Mouse (Mus musculus) small intestine, adult 2 months (tissue): ENCODE results near the gene Hcn4. TPM values are rescaled to one million over a fixed set of nuclear protein-coding genes. Genes with fewer than 3 reads are reported as not detected.

Source experiments
- H3K27ac ChIP-seq: fragments of 200-500 bp; 2 replicates; pipeline ENCODE4 v1.5.1; 2012; ENCODE audit warnings: low read depth, low read length, control low read depth, inconsistent platforms; ENCODE audit not compliant: insufficient read depth
- H3K27me3 ChIP-seq: fragments of 200-500 bp; 2 replicates; pipeline ENCODE4 v1.6.1; 2012; ENCODE audit warnings: mild to moderate bottlenecking, moderate library complexity, low read length, inconsistent platforms; ENCODE audit not compliant: control insufficient read depth, insufficient read depth
- H3K36me3 ChIP-seq: fragments of 200-500 bp; 2 replicates; pipeline ENCODE4 v1.6.1; 2012; ENCODE audit warnings: mild to moderate bottlenecking, low read length, control low read depth, inconsistent platforms; ENCODE audit not compliant: control insufficient read depth, insufficient read depth
- H3K4me1 ChIP-seq: fragments of 200-500 bp; 2 replicates; pipeline ENCODE4 v1.6.1; 2012; ENCODE audit warnings: low read length, inconsistent platforms, mixed read lengths; ENCODE audit not compliant: control insufficient read depth, insufficient read depth, insufficient read length
- H3K4me3 ChIP-seq: fragments of 200-500 bp; 2 replicates; pipeline ENCODE4 v1.5.1; 2012; ENCODE audit warnings: low read depth, mild to moderate bottlenecking, control low read depth, inconsistent platforms, low read length, moderate library complexity
- CTCF ChIP-seq: fragments of 200-500 bp; IDR thresholded peaks from 2 replicates; pipeline ENCODE4 v1.5.1; 2012; ENCODE audit warnings: low read depth, mild to moderate bottlenecking, control low read depth, inconsistent platforms, low read length, moderate library complexity, mixed read lengths; ENCODE audit not compliant: insufficient replicate concordance, insufficient read length; ENCODE audit errors: extremely low read depth
- POLR2A ChIP-seq: fragments of 200-500 bp; IDR thresholded peaks from 2 replicates; pipeline ENCODE4 v1.6.1; 2012; ENCODE audit warnings: low read depth, mild to moderate bottlenecking, control low read depth, inconsistent platforms, low read length, moderate library complexity
- WGBS: fragments of 180-500 bp; shearing (Covaris S2); methylation state at CpG from one replicate; pipeline ENCODE4 v1.1.7; 2018; 5-methylcytosine and 5-hydroxymethylcytosine counted together
- polyA plus RNA-seq: library from polyadenylated mRNA; depleted of rRNA; stranded (reverse); fragments of >200 nt; gene quantifications from 2 replicates; pipeline ENCODE4 v1.2.3, GENCODE M21; 2012

The Hcn4 gene
- polyA plus RNA-seq, 1 experiment, result 1.2 TPM

DNA sequence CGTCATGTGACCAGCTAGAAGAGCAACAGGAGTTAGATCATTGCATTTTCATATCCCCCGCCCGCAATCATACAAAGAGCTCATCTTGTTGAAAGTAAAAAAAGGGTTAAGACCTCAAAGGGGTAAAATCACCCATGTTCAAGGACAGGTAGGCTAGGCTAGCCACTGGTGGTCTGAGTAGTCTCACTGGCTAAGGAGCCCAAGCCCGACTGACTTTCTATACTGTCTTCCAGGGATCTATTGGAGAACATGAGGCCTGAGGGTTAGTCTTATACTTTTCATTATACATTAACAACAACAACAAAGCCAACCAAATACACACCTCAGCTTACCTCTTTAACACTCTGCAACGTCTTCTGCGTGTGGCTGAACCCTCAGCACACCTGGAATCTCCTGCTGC is 52.2 kb downstream of the Hcn4 start:
- H3K4me3 ChIP-seq, result no peak overlapping the region
- TF ChIP-seq CTCF (no peak), POLR2A (no peak)
- no peak overlapping the region for H3K27ac ChIP-seq
- H3K27me3 ChIP-seq, result no peaks in the 10 kb centered on the region
- H3K4me1 ChIP-seq, result no peaks in the 10 kb centered on the region
- peaks cover 29% of the 10 kb centered on the region for H3K36me3 ChIP-seq
- WGBS, result 91% methylated on average over 6 of the region's 6 CpGs

DNA sequence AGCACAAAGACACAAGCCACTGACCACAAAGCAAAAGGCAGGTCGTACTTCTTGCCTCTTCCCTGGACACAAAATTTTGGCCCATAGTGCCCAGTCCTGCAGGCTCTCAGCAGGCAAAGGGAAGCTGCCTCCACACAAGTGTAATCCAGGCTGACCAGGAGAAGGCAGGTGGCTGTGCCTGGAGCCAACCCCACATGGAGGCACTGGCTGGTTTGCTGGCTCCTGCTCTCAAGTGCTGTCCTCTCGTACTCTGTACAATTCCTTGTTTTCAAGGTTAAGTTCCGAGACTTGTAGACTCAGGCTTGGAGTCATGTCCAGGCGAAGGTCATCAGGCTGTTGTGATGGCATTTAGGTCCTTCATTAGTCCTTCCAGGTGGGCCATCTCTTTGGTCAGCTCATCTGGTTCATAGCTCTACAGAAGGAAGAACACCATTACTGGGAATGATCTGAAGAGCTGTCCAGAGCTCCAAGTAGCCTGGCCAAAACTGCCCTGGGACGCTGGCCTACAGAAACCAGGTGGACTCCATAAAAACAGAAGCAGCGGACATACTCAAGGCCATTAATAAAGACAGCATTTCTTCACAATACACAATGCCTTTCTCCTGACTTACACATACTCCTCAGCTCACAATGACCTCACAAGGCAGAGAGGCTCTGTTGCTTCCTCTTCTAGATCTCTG is 53.9 kb downstream of the Hcn4 start:
- Histone ChIP-seq H3K4me3 (no peak overlapping the region), H3K36me3 (peaks cover 36% of the 10 kb centered on the region), H3K4me1 (peaks cover under 1% of the 10 kb centered on the region; the same call in 1 of the 2 replicates), H3K27me3 (no peaks in the 10 kb centered on the region), H3K27ac (no peak overlapping the region)
- WGBS, result 95% methylated on average over 6 of the region's 6 CpGs
- TF ChIP-seq CTCF (no peak), POLR2A (no peak)

DNA sequence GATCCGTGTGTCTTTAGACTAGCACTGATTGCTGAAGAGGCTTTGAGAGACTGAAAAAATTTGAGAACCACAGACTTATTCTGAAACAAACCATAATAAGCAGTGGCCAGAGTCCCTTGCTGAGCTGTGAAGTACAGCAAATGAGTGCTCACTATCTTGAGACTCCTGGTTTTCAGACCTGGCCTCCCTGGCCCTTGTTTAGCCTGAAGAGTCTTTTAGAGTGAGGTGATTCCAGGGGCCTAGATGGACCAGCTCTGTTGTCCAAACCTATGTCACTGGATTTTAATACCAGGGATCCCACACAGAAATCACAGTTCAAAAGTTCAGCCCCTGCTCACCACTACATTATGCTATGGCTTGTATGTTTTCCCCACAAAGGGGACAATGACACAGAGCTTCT is 56.6 kb downstream of the Hcn4 start:
- H3K36me3 ChIP-seq, result peaks cover 40% of the 10 kb centered on the region
- TF ChIP-seq CTCF (no peak), POLR2A (no peak)
- WGBS, result 74% methylated on average over 1 of the region's 1 CpGs
- H3K4me1 ChIP-seq, result peaks cover 5% of the 10 kb centered on the region
- no peak overlapping the region for H3K27ac ChIP-seq
- no peak overlapping the region for H3K4me3 ChIP-seq
- H3K27me3 ChIP-seq, result no peaks in the 10 kb centered on the region

DNA sequence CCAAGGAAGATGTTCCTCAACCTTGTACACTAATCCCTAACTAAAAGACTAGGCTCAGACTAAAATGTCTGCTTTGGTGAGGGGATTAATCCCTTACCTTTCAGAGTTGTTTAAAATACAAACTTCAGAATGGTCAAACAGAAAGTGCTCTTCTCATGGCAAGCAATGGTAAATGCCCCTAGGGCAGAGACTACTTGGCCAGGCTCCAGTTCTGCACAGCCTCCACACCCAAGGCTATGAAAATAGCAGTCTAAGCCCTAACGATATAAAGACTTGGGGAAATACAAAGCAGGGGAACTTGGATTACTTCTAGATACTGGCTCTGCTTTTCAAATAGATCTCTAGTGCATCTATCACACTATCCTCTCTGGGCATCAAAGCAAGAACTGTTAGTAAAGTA is 59.5 kb downstream of the Hcn4 start:
- H3K36me3 ChIP-seq, result peaks cover 39% of the 10 kb centered on the region
- WGBS, result 15% methylated on average over 1 of the region's 1 CpGs
- no peak overlapping the region for H3K4me3 ChIP-seq
- TF ChIP-seq CTCF, result no peak
- TF ChIP-seq POLR2A, result no peak
- H3K27ac ChIP-seq, result no peak overlapping the region
- H3K27me3 ChIP-seq, result no peaks in the 10 kb centered on the region
- peaks cover 5% of the 10 kb centered on the region for H3K4me1 ChIP-seq

DNA sequence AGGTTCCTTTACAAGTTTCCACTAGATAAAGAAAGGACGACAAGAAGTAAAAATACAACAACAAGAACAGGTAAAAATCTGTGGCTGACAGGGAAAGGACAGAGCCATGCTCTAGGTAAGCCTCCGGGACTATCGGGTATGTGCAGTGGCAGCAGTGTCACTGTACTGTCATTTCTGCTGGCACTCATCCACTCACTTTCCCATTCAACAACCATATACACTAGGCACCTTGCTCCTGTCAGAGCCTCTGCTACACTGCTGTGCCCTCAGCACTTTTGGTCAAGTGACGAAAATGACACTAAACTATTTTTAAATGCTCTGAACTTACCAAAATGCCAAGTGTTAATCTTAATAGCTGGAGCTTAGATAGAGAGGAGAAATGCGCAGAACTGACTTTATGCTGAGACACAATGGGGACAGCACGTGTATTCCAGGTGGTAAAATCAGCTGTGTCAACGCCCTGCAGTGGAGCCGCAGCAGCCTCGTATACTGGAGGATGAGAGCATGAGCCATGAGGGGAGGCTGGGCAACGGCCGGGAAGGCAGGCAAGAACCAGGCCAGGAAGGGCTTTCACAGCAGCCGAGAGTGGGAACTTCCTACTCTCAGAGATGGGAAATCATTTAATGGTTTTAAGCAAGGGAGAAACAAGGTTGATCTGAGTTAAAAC is 66.7 kb downstream of the Hcn4 start:
- TF ChIP-seq CTCF (no peak), POLR2A (no peak)
- H3K27me3 ChIP-seq, result no peaks in the 10 kb centered on the region
- WGBS, result 89% methylated on average over 12 of the region's 12 CpGs

DNA sequence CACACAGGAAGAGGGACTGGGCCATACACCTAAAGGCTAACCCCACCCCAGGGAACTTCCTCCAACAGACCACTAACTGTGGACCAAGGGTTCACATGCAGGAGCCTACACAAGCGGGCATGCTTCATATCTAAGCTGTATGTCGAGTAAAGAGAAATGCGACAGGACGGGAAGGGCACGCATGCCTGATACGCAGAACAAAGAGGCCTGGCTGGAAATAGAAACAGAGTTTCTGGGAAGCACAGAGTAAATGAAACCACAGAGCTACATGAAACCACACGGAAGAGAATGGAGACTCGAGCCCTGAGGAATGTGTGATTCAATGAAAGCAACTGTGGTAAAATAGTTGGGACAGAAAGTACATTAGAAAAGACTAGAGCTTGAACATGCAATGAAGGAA is 67.7 kb downstream of the Hcn4 start:
- TF ChIP-seq POLR2A (no peak), CTCF (no peak)
- Histone ChIP-seq H3K36me3 (peaks cover 28% of the 10 kb centered on the region), H3K4me1 (no peaks in the 10 kb centered on the region; the same call in 1 of the 2 replicates), H3K27me3 (no peaks in the 10 kb centered on the region), H3K27ac (no peak overlapping the region), H3K4me3 (no peak overlapping the region)
- WGBS, result 88% methylated on average over 8 of the region's 8 CpGs

More for the DNA sequence above, 66.7 kb downstream of the Hcn4 start:
- Histone ChIP-seq H3K27ac (no peak overlapping the region), H3K36me3 (peaks cover 32% of the 10 kb centered on the region), H3K4me1 (no peaks in the 10 kb centered on the region; the same call in 1 of the 2 replicates), H3K4me3 (no peak overlapping the region)
